Mouse (Mus musculus): ENCODE data around the gene Hnrnpa0. TPM values are rescaled to one million over a fixed set of nuclear protein-coding genes. Genes with fewer than 3 reads are reported as not detected.
A peak's percentile ranks its signal among the peaks of the same experiment; 100 is the strongest.
"Not testable (repeated sequence)": the region's sequence is repeated elsewhere in the genome, so short reads cannot be mapped to it uniquely, and the experiment has no call there.

The Hnrnpa0 gene
- polyA plus RNA-seq, 1 experiment from 2014 or later: 26.4 TPM

DNA sequence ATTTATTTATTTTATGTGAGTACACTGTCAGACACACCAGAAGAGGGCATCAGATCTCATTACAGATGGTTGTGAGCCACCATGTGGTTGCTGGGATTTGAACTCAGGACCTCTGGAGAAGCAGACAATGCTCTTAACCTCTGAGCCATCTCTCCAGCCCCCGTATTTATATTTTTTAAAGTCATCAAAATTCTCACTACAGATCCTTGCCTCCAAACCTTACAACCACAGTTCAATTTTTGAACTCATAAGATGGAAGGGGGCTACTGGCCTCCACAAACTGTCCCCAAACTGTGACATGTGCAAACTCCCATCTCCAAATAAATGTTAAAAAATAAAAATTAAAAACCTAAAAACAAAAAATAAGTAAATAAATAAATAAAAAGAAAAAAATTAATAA, 19.4 kb upstream of the Hnrnpa0 start:
- no peak overlapping the region for H3K27ac ChIP-seq (replicated peaks in 1 of 2; ENCODE audit: control insufficient read depth in 1 of 2, insufficient read depth in 1 of 2, low read depth in 2 of 2, low read length in 2 of 2)
- no peaks in the 10 kb centered on the region for H3K9me3 ChIP-seq (ENCODE audit: control insufficient read depth, low read length)
- H3K36me3 ChIP-seq (ENCODE audit: control insufficient read depth, insufficient read depth, low read length): no peaks in the 10 kb centered on the region
- H3K27me3 ChIP-seq (ENCODE audit: control insufficient read depth, insufficient read depth, low read length): peaks cover 4% of the 10 kb centered on the region; the same call in 1 of the 2 replicates
- no peak overlapping the region for H3K9ac ChIP-seq (ENCODE audit: low read length)
- H3K4me3 ChIP-seq (ENCODE audit: control insufficient read depth in 1 of 2, insufficient read depth in 1 of 2, low read depth in 1 of 2, low read length in 2 of 2): no peak overlapping the region
- H3K4me2 ChIP-seq (ENCODE audit: low read length): no peak overlapping the region
- peaks cover 0 to 4% of the 10 kb centered on the region in 2 experiments; a peak in 2 of 4 replicates for H3K4me1 ChIP-seq (ENCODE audit: control insufficient read depth in 2 of 2, insufficient read depth in 2 of 2, low read length in 2 of 2)
- ATAC-seq (ENCODE audit: insufficient number of reproducible peaks, insufficient read depth, low FRiP score, low read depth): no peak
- 83% methylated on average over 1 of the region's 1 CpGs for WGBS

DNA sequence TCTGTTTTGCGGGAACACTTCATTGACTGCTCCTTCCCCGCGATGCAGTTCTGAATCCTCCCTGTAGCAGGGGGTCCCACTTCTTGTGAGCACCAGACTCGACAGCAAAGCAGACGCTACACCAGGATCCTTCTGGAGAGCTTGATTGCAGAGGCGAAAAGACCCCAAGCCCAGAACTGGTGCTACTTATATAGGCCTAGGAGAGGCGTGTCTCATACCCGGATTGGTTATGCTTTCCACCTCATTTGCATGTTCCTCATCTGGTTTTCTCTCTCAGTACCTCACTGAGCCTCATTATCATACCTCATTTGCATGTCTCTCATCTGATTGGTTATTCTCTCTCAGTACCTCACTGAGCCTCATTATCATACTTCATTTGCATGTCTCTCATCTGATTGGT, 18.2 kb upstream of the Hnrnpa0 start:
- not testable (repeated sequence) for H3K9ac ChIP-seq (ENCODE audit: low read length); H3K4me2 ChIP-seq (ENCODE audit: low read length); H3K4me3 ChIP-seq (ENCODE audit: control insufficient read depth in 1 of 2, insufficient read depth in 1 of 2, low read depth in 1 of 2, low read length in 2 of 2); H3K27ac ChIP-seq (replicated peaks in 1 of 2; ENCODE audit: control insufficient read depth in 1 of 2, insufficient read depth in 1 of 2, low read depth in 2 of 2, low read length in 2 of 2); H3K9me3 ChIP-seq (ENCODE audit: control insufficient read depth, low read length); ATAC-seq (ENCODE audit: insufficient number of reproducible peaks, insufficient read depth, low FRiP score, low read depth); H3K4me1 ChIP-seq (ENCODE audit: control insufficient read depth in 2 of 2, insufficient read depth in 2 of 2, low read length in 2 of 2); H3K36me3 ChIP-seq (ENCODE audit: control insufficient read depth, insufficient read depth, low read length); H3K27me3 ChIP-seq (ENCODE audit: control insufficient read depth, insufficient read depth, low read length)
- WGBS: 96% methylated on average over 8 of the region's 8 CpGs

DNA sequence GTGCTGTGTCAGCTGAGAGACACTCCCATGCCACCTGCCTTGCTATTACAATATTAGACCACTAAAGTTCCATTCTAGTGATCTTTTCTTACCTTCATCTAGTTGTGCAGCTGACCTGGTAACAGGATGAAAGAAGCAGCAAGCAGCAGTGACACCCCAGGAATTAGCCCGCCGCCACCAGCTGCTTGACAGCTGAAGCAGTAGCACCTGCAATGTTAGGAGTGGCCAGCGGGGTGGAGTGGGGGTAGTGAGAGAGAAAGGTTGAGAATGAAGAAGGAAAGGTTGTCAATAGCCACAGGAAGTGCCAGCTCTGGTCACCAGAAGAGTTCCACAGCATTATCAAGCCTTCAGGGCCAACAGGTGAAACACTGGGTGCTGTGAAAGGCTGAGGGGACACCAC, 3.3 kb upstream of the Hnrnpa0 start:
- ATAC-seq (ENCODE audit: insufficient number of reproducible peaks, insufficient read depth, low FRiP score, low read depth): no peak
- no peak overlapping the region for H3K4me2 ChIP-seq (ENCODE audit: low read length)
- H3K4me1 ChIP-seq (ENCODE audit: control insufficient read depth in 2 of 2, insufficient read depth in 2 of 2, low read length in 2 of 2): peaks cover 4 to 7% of the 10 kb centered on the region in 2 experiments; a peak in 3 of 4 replicates
- no peaks in the 10 kb centered on the region; the same call in 1 of the 2 replicates for H3K9me3 ChIP-seq (ENCODE audit: control insufficient read depth, low read length)
- peaks cover 5% of the 10 kb centered on the region; the same call in 1 of the 2 replicates for H3K36me3 ChIP-seq (ENCODE audit: control insufficient read depth, insufficient read depth, low read length)
- no peak overlapping the region for H3K9ac ChIP-seq (ENCODE audit: low read length)
- H3K27me3 ChIP-seq (ENCODE audit: control insufficient read depth, insufficient read depth, low read length): no peaks in the 10 kb centered on the region
- 47% methylated on average over 3 of the region's 3 CpGs for WGBS
- H3K27ac ChIP-seq (replicated peaks in 1 of 2; ENCODE audit: control insufficient read depth in 1 of 2, insufficient read depth in 1 of 2, low read depth in 2 of 2, low read length in 2 of 2): no peak overlapping the region
- H3K4me3 ChIP-seq (ENCODE audit: control insufficient read depth in 1 of 2, insufficient read depth in 1 of 2, low read depth in 1 of 2, low read length in 2 of 2): no peak overlapping the region

DNA sequence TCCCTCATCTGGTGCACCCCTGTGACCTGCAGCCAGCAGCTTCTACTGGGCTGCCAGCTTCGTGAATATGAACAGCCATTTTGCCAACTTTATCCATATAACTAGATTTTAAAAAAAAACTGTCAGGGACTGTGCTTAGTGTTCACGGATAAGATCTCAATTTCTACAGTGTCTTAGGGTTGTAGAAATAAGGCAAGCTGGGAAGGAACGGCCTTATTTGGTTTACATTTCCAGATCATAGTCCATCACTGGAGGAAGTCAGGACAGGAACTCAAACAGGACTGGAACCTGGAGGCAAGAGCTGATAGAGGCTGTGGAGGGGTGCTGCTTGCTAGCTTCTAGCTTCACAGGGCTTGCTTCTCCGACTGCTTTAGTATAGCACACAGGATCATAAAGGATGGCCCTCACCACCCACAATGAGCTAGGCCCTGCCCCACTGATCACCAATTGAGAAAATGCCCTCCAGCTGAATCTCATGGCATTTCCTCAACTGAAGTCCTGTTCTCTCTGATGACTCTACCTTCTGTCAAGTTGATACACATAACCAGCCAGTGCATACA, 1.4 kb upstream of the Hnrnpa0 start:
- WGBS: 35% methylated on average over 4 of the region's 4 CpGs
- peaks cover 6 to 19% of the 10 kb centered on the region in 2 experiments for H3K4me1 ChIP-seq (ENCODE audit: control insufficient read depth in 2 of 2, insufficient read depth in 2 of 2, low read length in 2 of 2)
- peaks cover 22% of the 10 kb centered on the region for H3K36me3 ChIP-seq (ENCODE audit: control insufficient read depth, insufficient read depth, low read length)
- peak overlapping the region; percentile 88 to 96 for H3K4me3 ChIP-seq (ENCODE audit: control insufficient read depth in 1 of 2, insufficient read depth in 1 of 2, low read depth in 1 of 2, low read length in 2 of 2)
- no peaks in the 10 kb centered on the region; the same call in 1 of the 2 replicates for H3K9me3 ChIP-seq (ENCODE audit: control insufficient read depth, low read length)
- peak overlapping the region; percentile 75 for H3K4me2 ChIP-seq (ENCODE audit: low read length)
- ATAC-seq (ENCODE audit: insufficient number of reproducible peaks, insufficient read depth, low FRiP score, low read depth): no peak
- peak overlapping the region; percentile 100 for H3K9ac ChIP-seq (ENCODE audit: low read length)
- peak overlapping the region; percentile 96 to 99 for H3K27ac ChIP-seq (replicated peaks in 1 of 2; ENCODE audit: control insufficient read depth in 1 of 2, insufficient read depth in 1 of 2, low read depth in 2 of 2, low read length in 2 of 2)
- H3K27me3 ChIP-seq (ENCODE audit: control insufficient read depth, insufficient read depth, low read length): no peaks in the 10 kb centered on the region

DNA sequence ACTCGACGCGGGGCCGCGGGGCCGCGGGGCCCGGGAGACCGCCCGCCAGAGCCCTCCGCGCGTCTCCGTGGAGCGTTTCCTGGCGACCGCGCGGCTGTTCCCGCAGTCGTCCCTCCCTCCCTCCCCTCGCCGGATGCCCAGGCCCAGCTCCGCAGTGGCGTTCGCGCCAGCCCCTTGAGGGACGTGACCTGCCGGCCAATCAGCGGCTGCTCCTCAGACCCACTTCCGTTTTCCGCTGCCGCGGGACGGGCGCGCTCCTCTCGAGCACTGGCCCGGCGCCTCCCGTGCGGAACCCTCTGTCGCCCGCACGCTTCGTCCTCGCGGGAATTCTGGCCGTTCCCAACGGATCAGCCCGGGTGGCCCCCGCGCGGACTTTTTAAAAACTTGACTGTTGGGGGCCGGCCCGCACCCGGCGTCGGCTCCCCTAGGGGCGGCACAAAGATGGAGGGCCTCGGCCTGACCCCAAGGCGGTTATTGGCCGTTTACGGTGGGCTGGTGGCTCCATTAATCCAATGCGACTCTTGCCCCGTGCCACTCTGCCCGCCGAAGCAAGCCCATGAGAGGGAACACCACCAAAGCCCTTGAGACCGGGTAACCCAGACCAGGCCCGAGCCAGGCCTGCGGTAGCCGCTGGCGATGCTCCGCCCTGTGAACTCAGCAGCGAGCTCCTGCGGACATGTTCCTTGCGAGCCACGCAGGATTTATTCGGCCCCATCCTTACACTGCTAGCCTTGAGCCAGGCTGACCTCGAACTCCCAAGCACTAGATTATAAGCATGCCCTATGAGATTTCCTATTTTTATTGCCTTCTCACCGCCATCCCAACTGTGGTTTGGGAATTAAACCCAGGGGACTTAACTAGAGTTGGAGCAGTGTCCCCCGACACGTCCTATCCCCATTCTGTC, 664 bp upstream of the Hnrnpa0 start:
- peak overlapping the region; percentile 97 to 99 for H3K27ac ChIP-seq (replicated peaks in 1 of 2; ENCODE audit: control insufficient read depth in 1 of 2, insufficient read depth in 1 of 2, low read depth in 2 of 2, low read length in 2 of 2)
- ATAC-seq (ENCODE audit: insufficient number of reproducible peaks, insufficient read depth, low FRiP score, low read depth): peak; percentile 96
- H3K4me3 ChIP-seq (ENCODE audit: control insufficient read depth in 1 of 2, insufficient read depth in 1 of 2, low read depth in 1 of 2, low read length in 2 of 2): peak overlapping the region; percentile 88 to 96
- peak overlapping the region; percentile 75 for H3K4me2 ChIP-seq (ENCODE audit: low read length)
- H3K9ac ChIP-seq (ENCODE audit: low read length): peak overlapping the region; percentile 100
- peaks cover 25% of the 10 kb centered on the region for H3K36me3 ChIP-seq (ENCODE audit: control insufficient read depth, insufficient read depth, low read length)
- under 1% methylated on average over 65 of the region's 83 CpGs for WGBS
- H3K9me3 ChIP-seq (ENCODE audit: control insufficient read depth, low read length): no peaks in the 10 kb centered on the region
- no peaks in the 10 kb centered on the region for H3K27me3 ChIP-seq (ENCODE audit: control insufficient read depth, insufficient read depth, low read length)
- H3K4me1 ChIP-seq (ENCODE audit: control insufficient read depth in 2 of 2, insufficient read depth in 2 of 2, low read length in 2 of 2): peaks cover 6 to 25% of the 10 kb centered on the region in 2 experiments

DNA sequence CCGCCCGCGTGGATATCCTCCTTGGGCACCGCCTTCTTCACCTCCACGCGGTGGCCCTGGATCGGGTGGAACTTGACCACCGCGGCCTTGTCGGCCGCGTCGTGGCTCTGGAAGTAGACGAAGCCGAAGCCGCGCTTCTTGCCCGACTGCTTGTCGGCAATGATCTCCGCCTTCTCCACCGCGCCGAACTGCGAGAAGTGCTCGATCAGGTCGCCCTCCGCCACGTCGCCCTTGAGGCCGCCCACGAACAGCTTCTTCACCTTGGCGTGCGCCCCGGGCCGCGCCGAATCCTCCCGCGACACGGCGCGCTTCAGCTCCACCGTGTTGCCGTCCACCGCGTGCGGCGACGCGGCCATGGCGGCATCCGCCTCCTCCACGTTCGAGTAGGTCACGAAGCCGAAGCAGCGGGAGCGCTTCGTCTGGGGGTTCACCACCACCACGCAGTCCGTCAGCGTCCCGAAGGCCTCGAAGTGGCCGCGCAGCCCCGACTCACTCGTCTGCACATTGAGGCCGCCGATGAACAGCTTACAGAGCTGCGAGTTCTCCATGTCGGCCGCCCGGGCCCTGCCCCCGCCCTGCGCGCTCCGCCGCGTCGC, 492 bp downstream of the Hnrnpa0 start:
- WGBS: under 1% methylated on average over 77 of the region's 81 CpGs
- Histone ChIP-seq H3K36me3 (ENCODE audit: control insufficient read depth, insufficient read depth, low read length) (peaks cover 25% of the 10 kb centered on the region), H3K9ac (ENCODE audit: low read length) (peak overlapping the region; percentile 100), H3K27ac (replicated peaks in 1 of 2; ENCODE audit: control insufficient read depth in 1 of 2, insufficient read depth in 1 of 2, low read depth in 2 of 2, low read length in 2 of 2) (peak overlapping the region; percentile 98 to 99), H3K4me3 (ENCODE audit: control insufficient read depth in 1 of 2, insufficient read depth in 1 of 2, low read depth in 1 of 2, low read length in 2 of 2) (peak overlapping the region; percentile 96 to 99), H3K4me1 (ENCODE audit: control insufficient read depth in 2 of 2, insufficient read depth in 2 of 2, low read length in 2 of 2) (peaks cover 6 to 29% of the 10 kb centered on the region in 2 experiments), H3K27me3 (ENCODE audit: control insufficient read depth, insufficient read depth, low read length) (no peaks in the 10 kb centered on the region), H3K9me3 (ENCODE audit: control insufficient read depth, low read length) (no peaks in the 10 kb centered on the region), H3K4me2 (ENCODE audit: low read length) (peak overlapping the region; percentile 75)
- ATAC-seq (ENCODE audit: insufficient number of reproducible peaks, insufficient read depth, low FRiP score, low read depth): peak; percentile 10; the same call in 1 of the 2 replicates

DNA sequence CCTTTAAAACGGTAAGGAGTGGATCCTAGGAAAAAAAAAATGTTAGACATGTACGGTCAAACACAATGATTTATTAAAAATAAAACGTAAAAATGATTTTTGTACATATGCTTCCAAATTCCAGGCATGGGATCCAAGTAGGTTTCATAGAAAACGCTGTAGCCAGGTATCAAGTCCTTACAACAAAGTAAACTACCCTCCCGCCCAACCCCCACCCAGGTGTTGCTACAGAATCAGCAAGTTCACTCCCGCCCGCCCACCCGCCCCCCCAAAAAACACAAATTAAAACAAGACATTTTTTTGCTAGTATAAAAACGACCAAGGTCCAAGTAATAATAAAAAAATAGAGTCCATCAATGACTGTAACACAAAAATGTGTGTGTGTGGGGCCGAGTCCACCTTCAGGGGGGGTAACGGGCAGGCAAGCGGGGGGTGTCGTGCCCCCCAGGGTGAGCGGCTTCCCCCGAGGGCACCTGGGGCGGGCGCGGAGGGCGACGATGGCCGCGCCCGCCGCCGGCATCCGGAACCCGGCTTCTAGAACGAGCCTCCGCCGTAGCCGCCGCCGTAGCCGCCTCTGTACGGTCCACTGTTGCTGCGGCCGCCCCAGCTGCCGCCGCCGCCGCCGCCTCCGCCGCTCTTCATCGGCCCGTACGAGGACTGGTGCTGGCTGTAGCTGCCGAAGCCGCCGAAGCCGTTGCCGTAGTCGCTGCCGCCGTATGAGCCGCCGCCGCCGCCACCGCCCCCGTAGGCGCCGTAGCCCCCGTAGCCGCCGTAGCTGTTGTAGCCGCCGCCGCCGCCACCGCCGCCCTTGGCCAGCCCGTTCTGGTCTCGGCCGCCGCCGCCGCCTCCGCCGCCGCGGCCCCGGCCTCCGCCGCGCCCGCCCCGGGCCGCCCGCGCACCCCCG, 1.2 kb downstream of the Hnrnpa0 start:
- H3K4me2 ChIP-seq (ENCODE audit: low read length): peak overlapping the region; percentile 75
- H3K4me3 ChIP-seq (ENCODE audit: control insufficient read depth in 1 of 2, insufficient read depth in 1 of 2, low read depth in 1 of 2, low read length in 2 of 2): peak overlapping the region; percentile 96 to 99
- no peak for ATAC-seq (ENCODE audit: insufficient number of reproducible peaks, insufficient read depth, low FRiP score, low read depth)
- 1% methylated on average over 47 of the region's 92 CpGs for WGBS
- H3K9ac ChIP-seq (ENCODE audit: low read length): peak overlapping the region; percentile 100
- H3K36me3 ChIP-seq (ENCODE audit: control insufficient read depth, insufficient read depth, low read length): peaks cover 25% of the 10 kb centered on the region
- no peaks in the 10 kb centered on the region for H3K9me3 ChIP-seq (ENCODE audit: control insufficient read depth, low read length)
- peak overlapping the region; percentile 98 to 99 for H3K27ac ChIP-seq (replicated peaks in 1 of 2; ENCODE audit: control insufficient read depth in 1 of 2, insufficient read depth in 1 of 2, low read depth in 2 of 2, low read length in 2 of 2)
- peaks cover 8 to 33% of the 10 kb centered on the region in 2 experiments for H3K4me1 ChIP-seq (ENCODE audit: control insufficient read depth in 2 of 2, insufficient read depth in 2 of 2, low read length in 2 of 2)
- no peaks in the 10 kb centered on the region for H3K27me3 ChIP-seq (ENCODE audit: control insufficient read depth, insufficient read depth, low read length)

Data from heart, embryonic 14.5 days (tissue).